Mouse (Mus musculus) testis, postnatal 14 days (tissue): ENCODE results near the gene Flna.
"Not testable (repeated sequence)": the region's sequence is repeated elsewhere in the genome, so short reads cannot be mapped to it uniquely, and the experiment has no call there.

Source experiments
- DNase-seq: peaks from one replicate; pipeline ENCODE4 v3.0.0; 2021; ENCODE audit warnings: low spot score

Flna gene

GRCm38 (mm10) chrX:74246213-74246681 is 3.4 kb downstream of the Flna start:
- peak; percentile 83 for DNase-seq

DNA sequence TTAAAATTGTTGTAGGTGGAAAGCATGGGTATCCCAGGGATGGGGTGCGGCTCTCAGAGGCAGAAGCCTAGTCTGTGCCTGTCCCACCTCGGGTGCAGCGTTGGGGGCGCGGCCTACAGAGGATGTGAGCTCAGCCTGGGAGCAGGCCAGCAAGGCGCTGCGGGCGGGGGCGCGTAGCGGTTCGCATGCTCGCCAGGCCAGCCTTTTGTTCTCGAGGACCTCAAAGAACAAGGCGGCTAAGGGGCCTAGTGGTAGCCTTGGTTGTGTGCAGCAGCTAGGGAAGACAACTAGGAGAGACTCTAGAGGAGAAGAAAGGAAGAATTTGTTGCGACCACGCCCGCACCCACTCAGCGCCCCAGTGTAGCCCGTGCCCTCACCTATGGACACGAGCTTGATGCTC is 3.9 kb downstream of the Flna start:
- peak; percentile 64 for DNase-seq

DNA sequence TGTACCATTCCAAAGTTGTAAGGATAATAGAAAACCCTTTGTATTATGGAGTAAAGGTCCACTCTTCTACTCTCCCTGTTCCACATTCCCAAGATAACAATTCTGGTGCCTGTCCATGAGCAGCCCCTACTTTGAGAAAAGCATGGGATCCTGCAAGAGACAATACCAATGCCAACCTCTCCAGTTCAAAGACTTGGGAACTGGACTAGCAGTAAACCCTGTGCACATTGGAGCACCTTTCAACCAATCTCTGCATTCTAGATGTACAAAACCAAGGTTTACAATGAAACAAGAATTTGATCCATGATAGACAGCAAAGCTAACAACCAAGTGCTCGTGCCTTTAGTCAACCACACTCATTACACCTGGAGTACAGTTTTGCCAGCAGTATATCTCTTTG is 4.5 kb downstream of the Flna start:
- DNase-seq = no peak

- DNase-seq = peak; percentile 39
These were observed 5.0 kb downstream of the Flna start for GRCm38 (mm10) chrX:74244614-74245083.

GRCm38 (mm10) chrX:74243807-74244206 is 5.8 kb downstream of the Flna start:
- DNase-seq = no peak

- DNase-seq = no peak
These were observed 6.2 kb downstream of the Flna start for GRCm38 (mm10) chrX:74243396-74243795.

DNA sequence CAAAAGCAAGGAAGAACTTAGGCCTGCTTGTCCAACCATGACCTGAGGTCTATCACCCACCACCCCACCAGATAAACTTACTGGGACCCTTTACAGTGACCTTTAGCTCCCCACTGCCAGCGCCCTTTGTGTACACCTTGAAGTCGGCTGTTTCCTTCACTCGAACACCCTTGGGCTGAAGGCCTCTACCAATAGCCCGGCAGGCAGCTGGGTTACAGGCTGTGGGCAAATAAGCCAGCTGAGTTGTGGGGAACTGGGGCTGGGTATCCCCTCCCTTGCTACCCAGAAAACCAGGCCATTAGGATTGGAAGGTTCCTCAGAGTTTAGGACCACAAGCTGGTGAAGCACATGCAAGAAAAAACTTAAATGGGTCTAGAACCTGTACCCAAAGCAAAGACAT is 9.3 kb downstream of the Flna start:
- DNase-seq = no peak

- DNase-seq = no peak
These were observed 16.4 kb downstream of the Flna start for GRCm38 (mm10) chrX:74233196-74233595.

GRCm38 (mm10) chrX:74230038-74230437 is 19.6 kb downstream of the Flna start:
- DNase-seq = no peak

- DNase-seq = not testable (repeated sequence)
These were observed 29.5 kb downstream of the Flna start for GRCm38 (mm10) chrX:74220099-74220498.

- DNase-seq = no peak
These were observed 30.2 kb downstream of the Flna start for GRCm38 (mm10) chrX:74219449-74219848.

DNA sequence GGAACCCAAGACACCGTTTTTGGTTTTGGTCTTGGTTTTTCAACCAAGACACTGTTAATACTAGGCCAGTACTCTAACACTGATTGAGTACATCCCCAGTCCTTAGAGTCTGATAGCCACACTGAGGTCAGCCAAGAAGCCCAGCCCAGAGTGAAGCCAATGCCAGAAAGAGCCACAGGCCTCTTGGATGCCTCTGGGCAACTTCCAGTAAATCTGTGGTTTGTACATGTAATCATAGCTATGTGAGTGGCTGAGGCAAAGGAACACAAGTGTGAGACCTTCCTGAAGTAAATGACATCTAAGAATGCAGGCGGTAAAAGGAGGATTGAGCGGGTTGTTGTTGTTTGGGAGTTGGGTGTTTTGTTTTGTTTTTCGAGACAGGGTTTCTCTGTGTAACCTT is 31.1 kb downstream of the Flna start:
- no peak for DNase-seq

- DNase-seq = no peak
These were observed 46.1 kb downstream of the Flna start for GRCm38 (mm10) chrX:74203556-74203955.

GRCm38 (mm10) chrX:74176959-74177358 is 72.7 kb downstream of the Flna start, which contains the start of gene Tktl1:
Gene Tktl1, plus strand, starts transcription at chrX:74177259.
- peak; percentile 87 for DNase-seq
